Mouse (Mus musculus): ENCODE measurements at regions not wholly inside any gene's neighbourhood (a gene's known extent, or its start where the extent isn't known, plus 50 kb on each side); places are given as distances from the start of the nearest gene placed in this dataset.
"Not testable (repeated sequence)": the region's sequence is repeated elsewhere in the genome, so short reads cannot be mapped to it uniquely, and the experiment has no call there.

GRCm38 (mm10) chr3:117112766-117113165 lies 144.0 kb upstream of the Palmd start:
- DNase-seq = no peak

GRCm38 (mm10) chr3:117112304-117112703 lies 143.5 kb upstream of the Palmd start:
- DNase-seq = no peak

GRCm38 (mm10) chr3:117108966-117109700 lies 140.3 kb upstream of the Palmd start:
- DNase-seq = no peak

GRCm38 (mm10) chr3:117107986-117108385 lies 139.2 kb upstream of the Palmd start:
- DNase-seq = no peak

GRCm38 (mm10) chr3:117107378-117107777 lies 138.6 kb upstream of the Palmd start:
- no peak for DNase-seq

GRCm38 (mm10) chr3:117087646-117088045 lies 118.9 kb upstream of the Palmd start:
- DNase-seq = no peak

GRCm38 (mm10) chr3:117076734-117077133 lies 107.9 kb upstream of the Palmd start:
- DNase-seq = no peak

GRCm38 (mm10) chr3:117073399-117073798 lies 104.6 kb upstream of the Palmd start:
- no peak for DNase-seq

GRCm38 (mm10) chr3:117072998-117073397 lies 104.2 kb upstream of the Palmd start:
- no peak for DNase-seq

GRCm38 (mm10) chr3:117071851-117072250 lies 103.1 kb upstream of the Palmd start:
- no peak for DNase-seq

GRCm38 (mm10) chr3:117067470-117068053 lies 98.8 kb upstream of the Palmd start:
- DNase-seq = no peak

GRCm38 (mm10) chr3:117065904-117066303 lies 97.1 kb upstream of the Palmd start:
- no peak for DNase-seq

- DNase-seq = peak; percentile 23
These were observed 93.0 kb upstream of the Palmd start for GRCm38 (mm10) chr3:117061831-117062230.

- no peak for DNase-seq
These were observed 92.4 kb upstream of the Palmd start for GRCm38 (mm10) chr3:117061182-117061581.

- not testable (repeated sequence) for DNase-seq
These were observed 85.9 kb upstream of the Palmd start for GRCm38 (mm10) chr3:117054711-117055110.

GRCm38 (mm10) chr3:117051431-117051830 lies 82.6 kb upstream of the Palmd start:
- DNase-seq = no peak

GRCm38 (mm10) chr3:117050909-117051308 lies 82.1 kb upstream of the Palmd start:
- DNase-seq = no peak

GRCm38 (mm10) chr3:117049410-117049809 lies 80.6 kb upstream of the Palmd start:
- no peak for DNase-seq

- DNase-seq = no peak
These were observed 76.0 kb upstream of the Palmd start for GRCm38 (mm10) chr3:117044809-117045208.

GRCm38 (mm10) chr3:117044304-117044703 lies 75.5 kb upstream of the Palmd start:
- no peak for DNase-seq

- no peak for DNase-seq
These were observed 70.1 kb upstream of the Palmd start for GRCm38 (mm10) chr3:117038928-117039300.

- no peak for DNase-seq
These were observed 69.6 kb upstream of the Palmd start for GRCm38 (mm10) chr3:117038280-117038927.

All from kidney, adult 18-20 months (tissue).